ENCODE assay signal across 8 mouse cellular contexts in the genomic region with DNA sequence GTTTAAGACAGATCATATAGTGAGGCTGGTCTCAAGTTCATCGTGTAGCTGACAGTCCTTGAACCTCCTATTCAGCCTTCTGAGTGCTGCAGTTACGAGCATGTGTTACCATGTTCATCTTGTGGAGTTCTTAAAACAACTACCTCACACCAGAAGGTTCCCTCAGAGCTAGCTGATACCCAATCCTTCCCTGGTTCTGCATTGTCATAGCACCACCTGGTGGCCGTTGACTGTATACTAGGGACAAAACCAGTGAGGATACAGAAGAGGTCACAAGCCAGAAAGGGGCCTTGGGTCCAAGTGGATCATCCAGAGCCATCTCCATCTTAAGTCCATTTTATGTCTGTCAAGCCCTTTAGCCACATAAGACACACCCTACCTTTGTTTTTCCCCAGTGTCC. TPM values are rescaled to one million over a fixed set of nuclear protein-coding genes. Genes with fewer than 3 reads are reported as not detected.
DNase-seq lines count a peak whose midpoint lies in the region; ATAC-seq and TF ChIP-seq lines count a peak whose summit lies in the region.

No protein-coding gene starts in this region.

- peak; percentile 76 for DNase-seq in adipocyte (ENCODE audit: low spot score)
- peak; percentile 80 for DNase-seq in gastrocnemius, postnatal 14 days
- peak; percentile 45 to 64 (median 55) for DNase-seq in liver, embryonic 14.5 days (ENCODE audit: low read depth in 3 of 3, low spot score in 3 of 3)
- DNase-seq in testis, postnatal 10 days (ENCODE audit: low spot score) = peak; percentile 90

- peaks cover 36% of the 10 kb centered on the region for H3K36me3 ChIP-seq in C2C12 (ENCODE audit: control insufficient read depth, insufficient read depth)
- peaks cover 35% of the 10 kb centered on the region for H3K36me3 ChIP-seq in kidney, embryonic 15.5 days
- H3K36me3 ChIP-seq in liver, embryonic 14.5 days (replicated peaks; ENCODE audit: control insufficient read depth, insufficient read depth, low read depth) = peaks cover 27% of the 10 kb centered on the region
- peaks cover 19% of the 10 kb centered on the region for H3K36me3 ChIP-seq in neural tube, embryonic 12.5 days

- no peak overlapping the region for H3K4me3 ChIP-seq in C2C12 (ENCODE audit: insufficient read depth, poor library complexity, severe bottlenecking)
- no peak overlapping the region for H3K4me3 ChIP-seq in kidney, embryonic 15.5 days (replicated peaks)
- H3K4me3 ChIP-seq in liver, embryonic 14.5 days (ENCODE audit: insufficient read depth in 1 of 2, low read depth in 2 of 2, low read length in 2 of 2) = no peak overlapping the region
- no peak overlapping the region for H3K4me3 ChIP-seq in neural tube, embryonic 12.5 days

- no peaks in the 10 kb centered on the region for H3K9me3 ChIP-seq in kidney, embryonic 15.5 days (replicated peaks)
- H3K9me3 ChIP-seq in liver, embryonic 14.5 days (ENCODE audit: control insufficient read depth, low read length) = no peaks in the 10 kb centered on the region
- no peaks in the 10 kb centered on the region for H3K9me3 ChIP-seq in neural tube, embryonic 12.5 days

- H3K79me3 ChIP-seq in C2C12 (ENCODE audit: low read depth) = peaks cover 91% of the 10 kb centered on the region

- TF ChIP-seq CTCF in C2C12 (IDR thresholded peaks at IDR 0.05; ENCODE audit: control insufficient read depth, insufficient read depth, insufficient read length) = peak; percentile 22
- peak; percentile 94 for TF ChIP-seq CTCF in liver, embryonic 14.5 days (IDR thresholded peaks at IDR 0.05; ENCODE audit: low read depth)

- H3K27ac ChIP-seq in kidney, embryonic 15.5 days = no peak overlapping the region
- no peak overlapping the region for H3K27ac ChIP-seq in liver, embryonic 14.5 days
- H3K27ac ChIP-seq in neural tube, embryonic 12.5 days = no peak overlapping the region

- intact Hi-C loops in gastrocnemius, postnatal 14 days (cut with DNase I; ENCODE audit: low total_unique reads) = no loop called here

- no peak for TF ChIP-seq EP300 in liver, embryonic 14.5 days (IDR thresholded peaks at IDR 0.05; ENCODE audit: low read depth)

- peak; percentile 71 for ATAC-seq in common myeloid progenitor, adult 5-6 weeks (replicated peaks; ENCODE audit: low read depth, poor library complexity, severe bottlenecking)
- ATAC-seq in kidney, embryonic 15.5 days (replicated peaks; ENCODE audit: low FRiP score) = 0 out of 2 replicates have a peak, but pooled peaks have one; percentile 35
- 0 out of 2 replicates have a peak, but pooled peaks have one; percentile 23 for ATAC-seq in liver, embryonic 14.5 days (ENCODE audit: insufficient read depth)
- ATAC-seq in neural tube, embryonic 12.5 days (ENCODE audit: low FRiP score, low read depth) = 0 out of 2 replicates have a peak, but pooled peaks have one; percentile 41

- peaks cover 37% of the 10 kb centered on the region for H3K4me1 ChIP-seq in kidney, embryonic 15.5 days
- peaks cover 21 to 34% of the 10 kb centered on the region in 2 experiments for H3K4me1 ChIP-seq in liver, embryonic 14.5 days (replicated peaks; ENCODE audit: control insufficient read depth in 2 of 2, insufficient read depth in 2 of 2, low read length in 1 of 2)
- peaks cover 23% of the 10 kb centered on the region for H3K4me1 ChIP-seq in neural tube, embryonic 12.5 days

- no peak overlapping the region for H3K9ac ChIP-seq in kidney, embryonic 15.5 days
- H3K9ac ChIP-seq in liver, embryonic 14.5 days (replicated peaks) = no peak overlapping the region
- H3K9ac ChIP-seq in neural tube, embryonic 12.5 days = no peak overlapping the region

- H3ac ChIP-seq in C2C12 (ENCODE audit: control insufficient read depth, insufficient read length, low read depth) = no peak overlapping the region

- no peaks in the 10 kb centered on the region for H3K27me3 ChIP-seq in C2C12 (ENCODE audit: control insufficient read depth, insufficient read depth, insufficient read length)
- no peaks in the 10 kb centered on the region for H3K27me3 ChIP-seq in kidney, embryonic 15.5 days
- H3K27me3 ChIP-seq in liver, embryonic 14.5 days (ENCODE audit: control insufficient read depth, insufficient read depth, low read length) = no peaks in the 10 kb centered on the region
- no peaks in the 10 kb centered on the region for H3K27me3 ChIP-seq in neural tube, embryonic 12.5 days (replicated peaks)

- H3K4me2 ChIP-seq in kidney, embryonic 15.5 days = no peak overlapping the region
- H3K4me2 ChIP-seq in liver, embryonic 14.5 days (ENCODE audit: low read depth) = no peak overlapping the region
- H3K4me2 ChIP-seq in neural tube, embryonic 12.5 days (replicated peaks) = no peak overlapping the region

- peaks cover 100% of the 10 kb centered on the region for H3K79me2 ChIP-seq in C2C12 (ENCODE audit: control insufficient read depth, insufficient read depth)

- 14% methylated on average over 3 of the region's 3 CpGs for WGBS in kidney, embryonic 15.5 days
- WGBS in liver, embryonic 14.5 days (ENCODE audit: insufficient replicate concordance) = 15% methylated on average over 3 of the region's 3 CpGs
- WGBS in neural tube, embryonic 12.5 days = 29% methylated on average over 3 of the region's 3 CpGs

TF ChIP-seq in C2C12, 6 proteins besides CTCF, POLR2A, EP300 and RAD21:
- TF ChIP-seq CEBPB (IDR thresholded peaks at IDR 0.05; ENCODE audit: low read depth) (no peak), MAX (IDR thresholded peaks at IDR 0.05) (no peak), MYOG (IDR thresholded peaks at IDR 0.05; ENCODE audit: control insufficient read depth, extremely low read depth, insufficient read length) (no peak), FOSL1 (IDR thresholded peaks at IDR 0.05; ENCODE audit: insufficient read depth, low read length, poor library complexity, severe bottlenecking) (no peak), MYOD1 (IDR thresholded peaks at IDR 0.05; ENCODE audit: control insufficient read depth, insufficient read length, low read depth) (no peak), USF1 (IDR thresholded peaks at IDR 0.05; ENCODE audit: low read depth) (no peak)
TF ChIP-seq in C2C12: peak in this region for 0.

RNA-seq across cellular contexts. Expression of gene Atf5, which starts 8.4 kb away (rescaled TPM):
- polyA plus RNA-seq in C2C12 (2012; fragmentation: generic; extraction: Trizol) = 290 TPM
- total RNA-seq in common myeloid progenitor, adult 5-6 weeks (2017) = 2.1 and 2.7 TPM in 2 replicates
- 10 to 100 TPM; 54.5 to 62.2 TPM for total RNA-seq in gastrocnemius, postnatal 14 days (2021)
- 4.2 and 4.3 TPM in 2 replicates for polyA plus RNA-seq in kidney, embryonic 15.5 days (2015; fragmentation: Nextera tagmentation; extraction: Ambion mirVana)
- polyA plus RNA-seq in liver, embryonic 14.5 days (2012; rRNA removed) = 33.8 and 36.4 TPM in 2 replicates
- polyA plus RNA-seq in liver, embryonic 14.5 days (2014; fragmentation: Nextera tagmentation; extraction: Ambion mirVana) = 2.5 TPM in 2 replicates
- 4.8 and 5.1 TPM in 2 replicates for polyA plus RNA-seq in neural tube, embryonic 12.5 days (2016; fragmentation: Nextera tagmentation; extraction: Ambion mirVana)

RNA-seq across cellular contexts. Expression of gene Il4i1, which starts 8.7 kb away (rescaled TPM):
- 0.63 TPM for polyA plus RNA-seq in C2C12 (2012; fragmentation: generic; extraction: Trizol)
- total RNA-seq in common myeloid progenitor, adult 5-6 weeks (2017) = 0.55 and 0.73 TPM in 2 replicates
- total RNA-seq in gastrocnemius, postnatal 14 days (2021) = 1 to 10 TPM; 2.3 to 2.6 TPM
- polyA plus RNA-seq in kidney, embryonic 15.5 days (2015; fragmentation: Nextera tagmentation; extraction: Ambion mirVana) = 1.1 and 1.7 TPM in 2 replicates
- polyA plus RNA-seq in liver, embryonic 14.5 days (2012; rRNA removed) = 0.36 and 0.40 TPM in 2 replicates
- 0.22 and 0.52 TPM in 2 replicates for polyA plus RNA-seq in liver, embryonic 14.5 days (2014; fragmentation: Nextera tagmentation; extraction: Ambion mirVana)
- 1.5 and 1.6 TPM in 2 replicates for polyA plus RNA-seq in neural tube, embryonic 12.5 days (2016; fragmentation: Nextera tagmentation; extraction: Ambion mirVana)

RNA-seq across cellular contexts. Expression of gene Nup62, which starts 9.0 kb away (rescaled TPM):
- polyA plus RNA-seq in C2C12 (2012; fragmentation: generic; extraction: Trizol) = 102 TPM
- total RNA-seq in common myeloid progenitor, adult 5-6 weeks (2017) = 130 and 136 TPM in 2 replicates
- 10 to 100 TPM; 21.2 to 28.1 TPM for total RNA-seq in gastrocnemius, postnatal 14 days (2021)
- polyA plus RNA-seq in kidney, embryonic 15.5 days (2015; fragmentation: Nextera tagmentation; extraction: Ambion mirVana) = 93.5 and 100 TPM in 2 replicates
- 44.8 and 50.2 TPM in 2 replicates for polyA plus RNA-seq in liver, embryonic 14.5 days (2012; rRNA removed)
- polyA plus RNA-seq in liver, embryonic 14.5 days (2014; fragmentation: Nextera tagmentation; extraction: Ambion mirVana) = 31.5 and 32.8 TPM in 2 replicates
- polyA plus RNA-seq in neural tube, embryonic 12.5 days (2016; fragmentation: Nextera tagmentation; extraction: Ambion mirVana) = 71.3 and 74.7 TPM in 2 replicates

RNA-seq across cellular contexts. Expression of gene Akt1s1, which starts 23.9 kb away (rescaled TPM):
- polyA plus RNA-seq in C2C12 (2012; fragmentation: generic; extraction: Trizol) = 208 TPM
- 19.7 and 29.0 TPM in 2 replicates for total RNA-seq in common myeloid progenitor, adult 5-6 weeks (2017)
- 10 to 100 TPM; 85.9 to 86.7 TPM for total RNA-seq in gastrocnemius, postnatal 14 days (2021)
- polyA plus RNA-seq in kidney, embryonic 15.5 days (2015; fragmentation: Nextera tagmentation; extraction: Ambion mirVana) = 108 and 118 TPM in 2 replicates
- 25.8 and 36.4 TPM in 2 replicates for polyA plus RNA-seq in liver, embryonic 14.5 days (2012; rRNA removed)
- 10.0 and 10.6 TPM in 2 replicates for polyA plus RNA-seq in liver, embryonic 14.5 days (2014; fragmentation: Nextera tagmentation; extraction: Ambion mirVana)
- 108 and 116 TPM in 2 replicates for polyA plus RNA-seq in neural tube, embryonic 12.5 days (2016; fragmentation: Nextera tagmentation; extraction: Ambion mirVana)

RNA-seq across cellular contexts. Expression of gene Tbc1d17, which starts 24.0 kb away (rescaled TPM):
- 38.4 TPM for polyA plus RNA-seq in C2C12 (2012; fragmentation: generic; extraction: Trizol)
- 21.0 and 32.4 TPM in 2 replicates for total RNA-seq in common myeloid progenitor, adult 5-6 weeks (2017)
- 10 to 100 TPM; 28.2 to 38.9 TPM for total RNA-seq in gastrocnemius, postnatal 14 days (2021)
- 76.8 and 81.0 TPM in 2 replicates for polyA plus RNA-seq in kidney, embryonic 15.5 days (2015; fragmentation: Nextera tagmentation; extraction: Ambion mirVana)
- polyA plus RNA-seq in liver, embryonic 14.5 days (2012; rRNA removed) = 12.9 and 16.2 TPM in 2 replicates
- polyA plus RNA-seq in liver, embryonic 14.5 days (2014; fragmentation: Nextera tagmentation; extraction: Ambion mirVana) = 18.3 and 20.2 TPM in 2 replicates
- 95.4 and 101 TPM in 2 replicates for polyA plus RNA-seq in neural tube, embryonic 12.5 days (2016; fragmentation: Nextera tagmentation; extraction: Ambion mirVana)
